Mouse (Mus musculus) right cerebral cortex, adult 2 months (tissue): ENCODE measurements around the gene Chid1.
"Not testable (repeated sequence)": the region's sequence is repeated elsewhere in the genome, so short reads cannot be mapped to it uniquely, and the experiment has no call there.

Source experiments
- DNase-seq, 2 experiments: peaks; one replicate each; pipeline ENCODE4 v3.0.0; 2021 to 2022; ENCODE audit warnings: low spot score in 2 of 2

Gene Chid1

DNA sequence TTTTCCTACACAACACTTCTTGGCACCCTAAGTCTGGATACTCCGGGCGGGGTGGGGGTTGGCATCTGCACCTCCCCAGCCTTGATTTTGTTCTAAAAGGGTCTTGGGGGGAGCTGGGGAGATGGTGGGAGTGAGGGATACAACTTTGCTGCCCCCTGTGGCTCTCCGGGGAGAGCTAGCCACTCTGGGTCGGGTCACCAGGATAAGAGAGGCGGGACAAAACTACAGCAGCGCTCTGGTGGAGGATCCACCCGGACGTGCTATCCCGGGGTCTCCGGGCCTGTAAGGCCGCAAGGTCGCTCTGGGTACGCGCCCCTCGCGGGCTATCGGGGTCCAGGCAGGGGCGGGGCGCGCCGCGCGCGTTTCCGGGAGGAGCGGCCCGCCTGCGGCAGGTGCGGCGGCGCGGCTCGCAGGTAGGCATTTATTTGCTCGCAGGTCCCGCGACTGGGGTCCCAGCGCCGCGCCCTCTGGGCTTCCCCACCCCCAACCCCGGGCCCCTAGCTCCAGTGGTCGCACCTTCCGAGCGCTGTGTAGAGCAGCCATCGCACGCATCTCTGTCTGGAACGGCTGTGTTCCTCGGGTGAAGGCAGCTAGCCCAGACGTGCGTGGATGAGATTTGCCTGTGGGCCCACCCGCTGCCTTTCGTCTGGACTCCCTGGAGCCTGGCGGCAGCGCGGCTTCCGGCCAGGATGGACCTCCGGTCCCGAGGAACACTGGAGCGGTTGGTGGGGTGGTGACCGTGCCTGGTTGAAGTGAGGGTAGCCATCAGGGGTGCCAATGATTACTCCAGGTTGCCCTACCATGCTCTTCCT, 77.9 kb downstream of the Chid1 start:
- DNase-seq: no peak

DNA sequence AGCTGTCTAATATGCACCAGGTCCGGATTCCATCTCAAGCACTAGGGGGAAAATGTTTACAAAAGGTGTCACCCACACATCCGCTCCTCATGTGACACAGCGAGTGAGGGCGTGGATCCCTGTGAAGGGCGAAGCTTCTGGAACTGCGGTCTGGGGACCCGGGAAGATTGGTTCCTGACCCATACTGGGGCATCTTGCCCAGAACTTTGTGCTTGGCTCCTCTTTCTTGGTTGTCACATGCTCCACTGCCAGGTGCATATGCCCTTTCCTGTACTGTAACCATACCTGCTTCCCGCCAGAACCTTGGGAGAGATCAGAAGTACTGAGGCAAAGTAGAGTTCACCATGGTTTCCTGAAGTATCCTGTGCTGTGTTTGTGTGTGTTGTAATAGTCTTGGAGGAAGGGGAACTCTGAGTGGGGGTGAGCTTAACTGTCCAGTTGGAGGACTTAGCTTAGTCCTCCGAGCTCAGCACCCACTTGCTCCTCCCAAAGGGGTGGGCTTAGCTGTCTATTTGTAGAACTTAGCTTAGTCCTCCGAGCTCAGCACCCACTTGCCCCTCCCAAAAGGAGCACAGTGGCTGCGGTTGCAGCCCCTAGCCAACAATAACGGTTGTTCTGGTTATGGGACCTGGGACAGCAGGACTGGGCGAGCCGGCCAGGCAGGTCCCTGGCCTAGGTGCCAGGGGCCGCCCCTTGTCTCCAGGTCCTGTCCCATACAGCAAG, 79.1 kb downstream of the Chid1 start, which contains the start of gene Cracr2b:
TSS of gene Cracr2b (plus strand) at position 704 of the 723 bp plus-strand sequence.
- no peak for DNase-seq

DNA sequence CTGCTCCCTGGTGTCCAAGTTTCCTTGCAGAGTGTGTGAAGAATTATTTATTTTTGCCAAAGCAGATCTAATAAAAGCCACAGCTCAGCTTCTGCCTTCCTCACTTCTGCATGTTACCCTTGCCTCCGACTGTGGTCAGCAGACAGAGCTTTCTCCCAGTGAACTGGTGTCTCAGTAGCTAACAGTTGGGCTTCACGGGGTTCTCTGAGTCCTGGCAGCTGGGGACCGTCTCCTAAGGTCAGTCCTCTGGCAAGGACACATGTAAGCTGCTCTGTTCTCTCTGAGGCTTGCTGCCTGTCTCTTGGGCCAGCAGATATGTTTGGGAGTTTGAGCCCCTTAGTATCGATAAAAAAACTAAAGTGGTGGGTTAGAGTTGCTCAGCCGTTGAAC, 79.7 kb downstream of the Chid1 start:
- DNase-seq: no peak

DNA sequence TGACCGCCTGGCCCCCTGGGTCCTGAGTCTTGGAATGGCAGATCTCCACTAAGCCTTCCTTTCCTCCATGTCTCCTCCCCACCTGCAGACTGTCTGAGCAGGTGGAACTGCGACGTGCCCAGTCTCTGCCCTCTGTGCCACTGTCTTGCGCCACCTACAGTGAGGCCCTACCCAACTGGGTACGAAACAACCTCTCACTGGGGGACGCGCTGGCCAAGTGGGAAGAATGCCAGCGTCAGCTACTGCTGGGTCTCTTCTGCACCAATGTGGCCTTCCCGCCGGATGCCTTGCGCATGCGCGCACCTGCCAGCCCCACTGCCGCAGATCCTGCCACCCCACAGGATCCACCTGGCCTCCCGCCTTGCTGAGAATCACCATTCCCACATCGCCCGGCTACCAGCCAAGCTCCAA, 80.4 kb downstream of the Chid1 start:
- no peak for DNase-seq

DNA sequence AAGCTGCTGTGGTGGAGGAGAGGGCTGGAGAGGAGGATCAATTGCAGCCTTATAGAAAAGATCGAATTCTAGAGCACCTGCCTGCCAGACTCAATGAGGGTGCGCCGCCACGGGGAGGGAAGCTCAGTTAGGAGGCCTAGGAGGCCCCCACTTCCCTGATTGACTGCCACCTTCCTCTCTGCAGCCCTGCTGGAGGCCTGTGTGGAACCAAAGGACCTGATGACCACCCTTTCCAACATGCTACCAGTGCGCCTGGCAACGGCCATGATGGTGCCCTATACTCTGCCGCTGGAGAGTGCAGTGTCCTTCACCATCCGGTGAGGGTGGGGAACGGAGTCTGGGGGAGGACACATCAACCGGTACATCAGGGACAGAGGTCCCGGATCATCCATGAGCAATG, 81.0 kb downstream of the Chid1 start:
- DNase-seq: no peak

DNA sequence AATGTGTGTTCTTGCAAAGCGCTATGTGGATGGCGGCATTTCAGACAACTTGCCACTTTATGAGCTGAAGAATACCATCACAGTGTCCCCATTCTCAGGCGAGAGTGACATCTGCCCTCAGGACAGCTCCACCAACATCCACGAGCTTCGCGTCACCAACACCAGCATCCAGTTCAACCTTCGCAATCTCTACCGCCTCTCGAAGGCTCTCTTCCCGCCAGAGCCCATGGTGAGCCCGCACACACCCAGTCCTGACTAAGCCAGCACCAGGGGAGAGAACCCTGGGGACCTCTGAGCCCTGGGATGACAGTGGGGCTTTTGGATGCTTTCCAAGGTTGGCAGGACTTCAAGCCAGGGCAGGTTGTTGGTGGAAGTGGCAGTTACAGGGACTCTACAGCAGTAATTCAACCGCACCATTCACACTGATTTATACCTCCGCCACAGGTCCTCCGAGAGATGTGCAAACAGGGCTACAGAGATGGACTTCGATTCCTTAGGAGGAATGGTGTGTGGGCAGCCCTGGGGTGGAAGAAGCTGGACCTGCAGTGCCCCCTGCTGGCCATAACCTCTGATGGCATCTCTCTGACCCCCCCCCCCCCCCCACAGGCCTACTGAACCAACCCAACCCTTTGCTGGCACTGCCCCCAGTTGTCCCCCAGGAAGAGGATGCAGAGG, 81.5 kb downstream of the Chid1 start:
- DNase-seq: no peak

DNA sequence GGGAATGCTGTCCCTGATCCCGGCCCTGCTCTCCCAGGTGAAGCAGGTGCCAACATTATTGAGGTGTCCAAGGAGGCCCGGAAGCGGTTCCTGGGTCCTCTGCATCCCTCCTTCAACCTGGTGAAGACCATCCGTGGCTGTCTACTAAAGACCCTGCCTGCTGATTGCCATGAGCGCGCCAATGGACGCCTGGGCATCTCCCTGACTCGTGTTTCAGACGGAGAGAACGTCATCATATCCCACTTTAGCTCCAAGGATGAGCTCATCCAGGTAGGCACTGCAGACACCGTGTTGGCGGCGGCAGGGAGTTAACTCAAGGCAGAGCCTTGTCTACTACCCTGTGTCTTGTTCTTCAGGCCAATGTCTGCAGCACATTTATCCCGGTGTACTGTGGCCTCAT, 82.4 kb downstream of the Chid1 start:
- no peak for DNase-seq

DNA sequence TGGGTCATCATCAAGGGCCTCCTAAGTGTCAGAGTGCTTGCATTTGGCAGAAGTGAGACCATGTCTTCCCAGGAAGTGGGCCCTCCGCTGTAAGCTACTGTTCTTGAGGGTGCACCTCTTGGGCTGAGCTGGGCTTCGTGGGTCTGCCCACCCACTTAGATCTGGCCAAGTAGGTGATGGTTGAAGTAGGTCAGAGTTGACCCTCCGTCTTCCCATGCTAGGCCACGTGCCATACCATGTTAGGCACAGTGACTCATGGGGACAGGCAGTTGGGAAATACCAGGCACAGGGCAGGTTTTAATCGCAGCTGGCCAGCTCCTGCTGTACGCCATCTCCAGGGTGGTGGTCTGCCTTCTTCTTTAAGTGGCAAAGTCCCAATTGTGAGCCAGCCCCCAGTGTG, 82.9 kb downstream of the Chid1 start:
- DNase-seq: no peak

DNA sequence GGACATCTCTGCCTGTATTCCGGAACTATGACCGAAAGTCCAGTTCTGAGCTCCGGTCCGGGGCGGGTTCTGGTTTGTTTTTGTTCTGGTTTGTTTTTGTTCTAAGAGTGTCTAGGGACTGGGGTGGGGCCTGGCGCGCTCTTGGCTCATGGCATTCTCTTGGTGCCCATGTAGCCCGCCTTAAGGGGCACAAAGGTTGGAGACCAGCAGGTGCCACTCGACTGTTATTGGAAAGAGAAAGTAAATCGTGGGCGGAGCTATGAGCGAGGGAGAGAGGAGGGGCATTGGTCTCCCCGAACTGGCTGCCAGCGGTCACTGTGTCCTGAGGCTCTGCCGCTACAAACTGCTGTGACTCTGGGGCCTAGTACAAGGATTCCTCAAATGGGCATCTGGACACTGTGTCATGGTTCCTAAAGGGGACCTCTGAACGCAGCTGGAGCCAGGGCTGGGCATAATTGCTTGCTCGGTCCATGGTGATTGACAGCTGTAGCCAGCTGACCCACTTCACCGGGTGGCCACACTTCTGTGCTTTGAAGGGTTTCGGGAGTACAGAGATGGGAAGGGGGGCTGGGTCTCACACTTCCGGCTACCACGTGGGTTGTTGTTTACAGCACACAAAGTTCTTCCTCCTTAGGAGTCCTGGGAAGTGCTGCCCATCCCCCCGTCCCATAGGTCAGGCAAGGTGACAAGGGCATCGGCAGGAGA, 83.9 kb downstream of the Chid1 start:
- DNase-seq: peak in 1 of 2 experiments; percentile 53

DNA sequence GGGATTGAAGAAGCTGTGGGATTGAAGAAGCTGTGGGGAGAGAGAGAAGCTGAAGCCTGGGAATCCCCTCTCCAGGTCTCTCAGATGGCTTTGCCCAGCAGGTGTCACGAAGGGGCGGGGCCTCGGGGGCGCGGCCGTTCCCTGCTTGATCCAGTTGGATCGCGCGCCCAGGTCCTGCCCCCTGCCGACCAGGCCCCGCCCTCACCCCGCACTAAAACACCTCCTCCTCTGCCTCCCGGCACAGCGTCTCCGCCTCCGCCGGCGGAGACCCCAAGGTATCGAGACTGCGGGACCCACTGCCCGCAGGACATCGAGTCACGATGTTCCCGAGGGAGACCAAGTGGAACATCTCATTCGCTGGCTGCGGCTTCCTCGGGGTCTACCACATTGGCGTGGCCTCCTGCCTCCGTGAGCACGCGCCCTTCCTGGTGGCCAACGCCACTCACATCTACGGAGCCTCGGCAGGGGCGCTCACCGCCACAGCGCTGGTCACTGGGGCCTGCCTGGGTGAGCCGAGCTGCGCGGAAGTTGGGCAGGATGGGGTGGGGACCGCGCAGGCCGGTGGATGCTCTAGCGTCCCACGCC, 84.6 kb downstream of the Chid1 start, which contains the start of gene Pnpla2:
TSS of gene Pnpla2 (plus strand) at position 232 of the 585 bp plus-strand sequence.
- peak; percentile 90 to 91 for DNase-seq

DNA sequence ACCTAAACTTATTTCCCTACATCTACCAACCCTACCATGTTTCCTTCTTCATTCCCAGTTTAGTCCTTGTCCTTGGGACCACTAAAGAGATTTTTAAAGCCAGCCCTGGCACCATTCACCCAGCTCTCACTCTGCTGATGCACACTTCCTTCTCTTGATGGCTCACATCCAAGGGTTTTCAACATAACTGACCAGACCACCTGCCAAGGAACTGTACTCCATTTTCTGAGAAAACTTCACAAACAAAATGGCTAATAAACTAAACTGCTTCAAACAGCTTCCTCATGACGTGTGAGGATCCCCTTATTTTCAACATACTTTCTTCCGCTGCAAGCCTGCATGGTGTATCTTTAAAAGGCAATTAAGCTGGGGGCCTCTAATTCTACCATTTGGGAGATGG, 86.0 kb downstream of the Chid1 start:
- DNase-seq: no peak

DNA sequence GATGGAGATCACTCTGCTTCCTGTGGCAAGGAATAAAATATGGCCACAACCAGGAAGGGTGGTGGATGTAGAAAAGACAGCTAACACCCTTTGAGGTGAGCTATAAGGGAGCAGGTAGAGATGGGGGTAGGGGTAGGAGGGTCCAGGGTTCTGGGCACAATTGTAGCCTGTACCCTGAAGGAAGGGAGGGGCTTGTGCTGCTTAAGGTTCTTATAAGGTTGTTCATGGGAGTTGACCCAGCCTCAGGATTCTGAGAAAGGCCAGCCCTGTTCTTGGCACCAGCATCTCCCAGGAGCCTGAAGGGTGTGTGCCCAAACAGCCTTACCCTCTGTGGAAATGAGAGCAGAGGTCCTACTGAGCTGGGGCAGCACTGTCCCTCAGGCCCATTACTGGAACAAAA, 87.7 kb downstream of the Chid1 start:
- DNase-seq: no peak

DNA sequence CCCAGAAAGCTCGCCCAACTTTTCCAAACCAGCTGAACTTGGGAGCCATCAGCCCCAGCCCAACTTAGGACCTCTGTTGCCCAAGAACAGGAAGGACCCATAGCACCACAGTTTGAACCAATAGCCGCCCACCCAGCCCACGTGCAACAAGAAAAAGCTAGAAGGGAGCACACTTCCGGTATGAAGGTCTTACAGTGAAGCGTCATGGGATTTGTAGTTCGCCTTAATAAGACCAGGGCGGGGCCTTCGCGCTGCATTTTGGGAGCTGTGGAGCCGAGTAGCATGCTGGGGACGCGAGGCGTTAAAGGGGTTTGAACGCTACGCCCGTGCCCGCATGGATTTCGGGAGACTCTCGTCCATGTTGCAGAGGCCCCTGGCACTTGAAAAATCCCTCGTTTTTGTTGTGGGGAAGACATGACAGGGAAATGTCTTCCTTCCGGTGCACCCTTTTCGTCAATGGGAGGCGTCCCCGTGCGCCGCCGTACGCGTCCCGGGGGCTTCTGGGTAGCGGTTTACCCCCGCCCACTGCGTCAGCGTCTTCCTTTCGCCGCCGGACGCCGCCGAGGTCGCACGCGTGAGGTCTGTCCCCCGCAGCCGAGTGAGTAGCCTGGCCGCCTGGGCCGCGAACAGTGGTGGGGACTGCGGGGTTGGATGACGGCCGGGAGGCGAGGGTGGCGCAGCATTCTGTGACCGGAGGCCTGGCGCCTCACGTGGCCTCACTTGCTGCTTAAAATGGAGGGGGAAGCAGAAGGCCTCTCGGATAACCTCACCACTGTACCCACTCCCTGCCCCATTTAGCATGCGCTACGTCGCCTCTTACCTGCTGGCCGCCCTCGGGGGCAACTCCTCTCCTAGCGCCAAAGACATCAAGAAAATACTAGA, 92.3 kb downstream of the Chid1 start, which contains the start of gene Rplp2:
TSS of gene Rplp2 (plus strand) at position 261 of the 882 bp plus-strand sequence.
- peak; percentile 96 to 98 for DNase-seq

DNA sequence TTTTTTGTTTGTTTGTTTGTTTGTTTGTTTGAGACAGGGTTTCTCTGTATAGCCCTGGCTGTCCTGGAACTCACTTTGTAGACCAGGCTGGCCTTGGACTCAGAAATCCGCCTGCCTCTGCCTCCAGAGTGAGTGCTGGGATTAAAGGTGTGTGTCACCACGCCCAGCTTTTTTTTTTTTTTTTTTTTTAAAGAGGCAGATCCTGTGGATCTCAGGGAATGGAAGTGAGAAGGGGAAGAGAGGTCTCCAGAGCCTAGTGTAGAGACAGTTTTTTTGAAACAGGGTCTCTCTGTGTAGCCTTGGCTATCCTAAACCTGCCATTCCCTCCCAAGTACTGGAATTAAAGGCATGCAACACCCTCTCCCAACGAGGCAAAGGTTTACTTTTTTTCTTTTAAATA, 93.3 kb downstream of the Chid1 start:
- DNase-seq: not testable (repeated sequence)

DNA sequence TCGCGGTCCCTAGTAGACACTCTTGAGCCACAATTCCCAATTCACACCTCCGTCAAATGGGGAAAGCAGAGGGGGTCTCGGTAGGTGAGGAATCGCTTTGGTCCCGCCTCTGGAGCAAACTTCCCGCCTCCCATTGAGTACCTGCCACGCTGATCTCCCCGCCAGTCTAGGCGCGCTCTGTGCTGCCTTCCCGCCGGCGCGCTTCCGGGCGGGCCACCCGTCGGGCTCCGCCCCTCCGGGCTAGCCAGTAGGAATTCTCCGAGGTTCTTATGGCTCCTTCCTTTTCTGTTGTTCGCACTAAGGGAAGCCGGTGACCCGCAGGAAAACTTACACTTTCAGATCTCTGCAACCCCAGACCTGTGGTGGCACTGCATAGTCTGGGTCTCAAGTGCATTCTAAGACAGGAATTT, 95.8 kb downstream of the Chid1 start, which contains the start of gene Pidd1:
TSS of gene Pidd1 (minus strand) at position 198 of the 410 bp plus-strand sequence.
- DNase-seq: no peak
